Mouse (Mus musculus) heart, embryonic 11.5 days (tissue): Measurements from ENCODE around the gene Kcnq1. TPM values are rescaled to one million over a fixed set of nuclear protein-coding genes. Genes with fewer than 3 reads are reported as not detected.

ENCODE experiments used
- ATAC-seq: fragments of 200-750 bp; cut with Nextera tagmentation; replicated peaks from 2 replicates; pipeline ENCODE4 v1.8.0; 2017; ENCODE audit warnings: moderate library complexity; ENCODE audit not compliant: insufficient number of reproducible peaks, low FRiP score, low TSS enrichment
- H3K27ac ChIP-seq: fragments of 300-500 bp; sonication (generic); 2 replicates; pipeline ENCODE4 v1.5.1; 2014; ENCODE audit warnings: mild to moderate bottlenecking, low read depth, low read length
- H3K27me3 ChIP-seq: fragments of 300-500 bp; sonication (generic); 2 replicates; pipeline ENCODE4 v1.6.1; 2014; ENCODE audit warnings: mild to moderate bottlenecking, low read length, mixed read lengths; ENCODE audit not compliant: control insufficient read depth, insufficient read depth
- H3K36me3 ChIP-seq: fragments of 300-500 bp; sonication (generic); 2 replicates; pipeline ENCODE4 v1.6.1; 2014; ENCODE audit warnings: mild to moderate bottlenecking, low read length, moderate library complexity, mixed read lengths; ENCODE audit not compliant: control insufficient read depth, insufficient read depth
- H3K4me1 ChIP-seq: fragments of 300-500 bp; sonication (generic); 2 replicates; pipeline ENCODE4 v1.6.1; 2014; ENCODE audit warnings: low read length; ENCODE audit not compliant: control insufficient read depth, insufficient read depth
- H3K4me2 ChIP-seq: fragments of 300-500 bp; sonication (generic); 2 replicates; pipeline ENCODE4 v1.6.1; 2014; ENCODE audit warnings: mild to moderate bottlenecking, moderate library complexity
- H3K4me3 ChIP-seq: fragments of 300-500 bp; sonication (generic); 2 replicates; pipeline ENCODE4 v1.5.1; 2014; ENCODE audit warnings: low read depth, low read length
- H3K9ac ChIP-seq: fragments of 300-500 bp; sonication (generic); 2 replicates; pipeline ENCODE4 v1.6.1; 2014; ENCODE audit warnings: mild to moderate bottlenecking, low read depth, low read length, moderate library complexity
- H3K9me3 ChIP-seq: fragments of 300-500 bp; sonication (generic); replicated peaks from 2 replicates; pipeline ENCODE4 v1.6.1; 2016; ENCODE audit warnings: low read length; ENCODE audit not compliant: control insufficient read depth
- WGBS: fragments of 180-500 bp; shearing (Covaris S2); extraction: QIAGEN DNeasy Blood & Tissue Kit; methylation state at CpG from one replicate; pipeline ENCODE4 v1.1.7; 2014; ENCODE audit not compliant: insufficient replicate concordance; 5-methylcytosine and 5-hydroxymethylcytosine counted together
- polyA plus RNA-seq: library from polyadenylated mRNA; unstranded; fragments of >200 nt; fragmentation: Nextera tagmentation; extraction: Ambion mirVana; gene quantifications from 2 replicates; pipeline ENCODE4 v1.2.1, GENCODE M21; 2014

Gene Kcnq1
- polyA plus RNA-seq, 1 experiment from 2014 or later: 9.2 TPM

- no peak overlapping the region for H3K27ac ChIP-seq
- 0 out of 2 replicates have a peak overlapping the region, but pooled peaks have one; percentile 1 for H3K9ac ChIP-seq
- no peaks in the 10 kb centered on the region for H3K9me3 ChIP-seq
- H3K4me3 ChIP-seq: no peak overlapping the region
- H3K4me2 ChIP-seq: no peak overlapping the region
- no peak for ATAC-seq
- peaks cover 4% of the 10 kb centered on the region for H3K4me1 ChIP-seq
- peaks cover 3% of the 10 kb centered on the region; the same call in 1 of the 2 replicates for H3K27me3 ChIP-seq
- 52% methylated on average over 5 of the region's 5 CpGs for WGBS
- H3K36me3 ChIP-seq: no peaks in the 10 kb centered on the region
These were observed 30.8 kb upstream of the Kcnq1 start for GRCm38 (mm10) chr7:143075394-143075793.

- no peaks in the 10 kb centered on the region for H3K4me1 ChIP-seq
- no peaks in the 10 kb centered on the region for H3K9me3 ChIP-seq
- no peak overlapping the region for H3K9ac ChIP-seq
- H3K36me3 ChIP-seq: no peaks in the 10 kb centered on the region
- H3K27me3 ChIP-seq: peaks cover 2% of the 10 kb centered on the region; the same call in 1 of the 2 replicates
- H3K27ac ChIP-seq: no peak overlapping the region
- no peak overlapping the region for H3K4me2 ChIP-seq
- ATAC-seq: no peak
- 71% methylated on average over 2 of the region's 2 CpGs for WGBS
- no peak overlapping the region for H3K4me3 ChIP-seq
These were observed 28.8 kb upstream of the Kcnq1 start for GRCm38 (mm10) chr7:143077351-143077750.

DNA sequence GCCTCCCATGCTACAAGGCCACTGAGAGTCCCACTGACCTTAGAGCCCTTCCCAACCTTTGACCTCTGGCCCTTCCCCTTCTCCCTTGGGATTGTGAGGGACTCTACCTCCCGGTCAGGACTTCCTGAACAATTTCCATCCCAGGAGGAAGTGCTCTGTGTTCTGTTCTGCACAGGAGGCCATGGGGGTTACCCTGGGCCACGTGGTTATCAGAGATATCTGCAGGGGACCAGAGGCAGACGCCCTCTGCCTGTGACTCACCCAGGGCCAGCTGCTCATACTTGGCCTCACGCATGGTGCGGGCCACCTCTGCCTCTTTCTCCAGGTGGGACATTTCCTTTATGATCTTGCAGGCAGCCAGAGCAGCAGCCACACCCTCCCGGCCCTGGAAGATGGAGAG lies 24.1 kb upstream of the Kcnq1 start:
- H3K4me1 ChIP-seq: peaks cover 7% of the 10 kb centered on the region
- H3K9me3 ChIP-seq: no peaks in the 10 kb centered on the region
- H3K27ac ChIP-seq: no peak overlapping the region
- no peak for ATAC-seq
- H3K9ac ChIP-seq: no peak overlapping the region
- peaks cover 8% of the 10 kb centered on the region for H3K27me3 ChIP-seq
- H3K4me3 ChIP-seq: no peak overlapping the region
- H3K36me3 ChIP-seq: no peaks in the 10 kb centered on the region
- 60% methylated on average over 6 of the region's 6 CpGs for WGBS
- no peak overlapping the region for H3K4me2 ChIP-seq

DNA sequence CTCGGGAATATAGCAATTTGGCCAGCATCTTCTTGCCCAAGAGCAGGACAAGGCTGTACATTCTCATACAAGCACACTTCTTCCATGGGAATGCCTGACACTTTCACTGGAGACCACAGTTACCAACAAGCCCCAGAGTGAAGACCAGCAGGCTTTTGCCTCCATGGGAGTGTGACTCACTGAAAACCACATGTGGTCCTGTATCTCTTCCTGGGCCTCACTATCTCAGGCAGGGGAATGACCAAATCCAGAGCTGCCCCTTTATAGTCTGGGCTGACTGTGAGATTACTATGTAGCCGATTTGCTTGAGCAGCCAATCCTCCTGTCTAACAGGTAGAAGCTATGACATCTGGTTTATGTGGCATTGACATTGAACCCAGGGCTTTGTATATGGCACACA lies 22.5 kb upstream of the Kcnq1 start:
- Histone ChIP-seq H3K4me1 (peaks cover 9% of the 10 kb centered on the region), H3K27ac (no peak overlapping the region), H3K9ac (no peak overlapping the region), H3K4me3 (no peak overlapping the region), H3K27me3 (peaks cover 8% of the 10 kb centered on the region), H3K4me2 (no peak overlapping the region), H3K36me3 (no peaks in the 10 kb centered on the region), H3K9me3 (no peaks in the 10 kb centered on the region)
- 73% methylated on average over 2 of the region's 2 CpGs for WGBS
- ATAC-seq: no peak

DNA sequence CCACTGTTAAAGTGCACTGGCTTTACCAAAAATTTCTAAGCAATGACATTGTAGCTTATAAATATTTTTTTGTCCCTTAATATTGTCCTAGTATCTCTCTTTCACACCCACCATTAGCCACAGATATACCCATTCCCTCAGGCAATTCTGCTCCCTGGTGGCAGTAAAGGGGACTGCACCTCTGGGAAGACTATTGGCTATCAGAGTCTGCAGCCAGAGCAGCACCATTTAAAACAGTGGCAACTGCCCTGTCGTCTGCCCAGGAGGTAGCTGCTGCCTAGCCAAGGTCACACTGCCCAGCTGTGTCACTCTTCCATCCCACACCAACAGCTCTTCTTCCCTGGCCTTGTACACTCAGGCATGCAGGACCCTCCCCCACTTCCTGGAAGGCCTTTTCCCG lies 19.8 kb upstream of the Kcnq1 start:
- 0 out of 2 replicates have a peak overlapping the region, but pooled peaks have one; percentile 11 for H3K4me2 ChIP-seq
- no peaks in the 10 kb centered on the region for H3K36me3 ChIP-seq
- peaks cover 11% of the 10 kb centered on the region for H3K27me3 ChIP-seq
- no peak overlapping the region for H3K4me3 ChIP-seq
- peak overlapping the region; percentile 46; the same call in 1 of the 2 replicates for H3K27ac ChIP-seq
- ATAC-seq: no peak
- H3K4me1 ChIP-seq: peaks cover 9% of the 10 kb centered on the region
- H3K9me3 ChIP-seq: no peaks in the 10 kb centered on the region
- WGBS: 47% methylated on average over 2 of the region's 2 CpGs
- H3K9ac ChIP-seq: no peak overlapping the region

- Histone ChIP-seq H3K27me3 (peaks cover 11% of the 10 kb centered on the region), H3K9ac (no peak overlapping the region), H3K36me3 (no peaks in the 10 kb centered on the region), H3K27ac (peak overlapping the region; percentile 46; the same call in 1 of the 2 replicates), H3K9me3 (no peaks in the 10 kb centered on the region), H3K4me3 (no peak overlapping the region), H3K4me2 (0 out of 2 replicates have a peak overlapping the region, but pooled peaks have one; percentile 11), H3K4me1 (peaks cover 9% of the 10 kb centered on the region)
- ATAC-seq: peak; percentile 40
- 49% methylated on average over 4 of the region's 4 CpGs for WGBS
These were observed 19.0 kb upstream of the Kcnq1 start for GRCm38 (mm10) chr7:143087070-143087579.

DNA sequence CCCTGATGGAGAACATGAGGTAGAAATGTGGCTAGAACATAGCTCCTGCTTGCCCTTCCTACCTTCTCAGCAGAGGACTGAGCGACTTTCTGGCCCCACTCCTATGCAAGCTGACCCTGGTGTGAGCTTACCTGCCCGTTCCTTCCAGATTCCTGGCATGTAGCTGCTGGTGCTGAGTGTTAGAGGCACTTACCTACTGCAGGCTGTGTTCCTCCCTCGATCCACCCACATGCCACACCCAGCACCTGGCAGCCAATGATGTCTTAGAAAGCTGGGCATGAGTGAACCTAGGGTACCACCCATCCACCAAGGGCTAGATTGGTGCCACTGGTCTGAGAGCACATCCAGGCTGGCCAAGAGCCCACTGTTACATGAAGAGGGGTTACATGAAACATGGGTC lies 12.3 kb upstream of the Kcnq1 start:
- Histone ChIP-seq H3K9ac (no peak overlapping the region), H3K4me2 (no peak overlapping the region), H3K4me3 (no peak overlapping the region), H3K36me3 (no peaks in the 10 kb centered on the region), H3K27ac (no peak overlapping the region), H3K4me1 (no peaks in the 10 kb centered on the region), H3K9me3 (no peaks in the 10 kb centered on the region), H3K27me3 (peaks cover 3% of the 10 kb centered on the region; the same call in 1 of the 2 replicates)
- ATAC-seq: no peak
- 67% methylated on average over 3 of the region's 3 CpGs for WGBS

DNA sequence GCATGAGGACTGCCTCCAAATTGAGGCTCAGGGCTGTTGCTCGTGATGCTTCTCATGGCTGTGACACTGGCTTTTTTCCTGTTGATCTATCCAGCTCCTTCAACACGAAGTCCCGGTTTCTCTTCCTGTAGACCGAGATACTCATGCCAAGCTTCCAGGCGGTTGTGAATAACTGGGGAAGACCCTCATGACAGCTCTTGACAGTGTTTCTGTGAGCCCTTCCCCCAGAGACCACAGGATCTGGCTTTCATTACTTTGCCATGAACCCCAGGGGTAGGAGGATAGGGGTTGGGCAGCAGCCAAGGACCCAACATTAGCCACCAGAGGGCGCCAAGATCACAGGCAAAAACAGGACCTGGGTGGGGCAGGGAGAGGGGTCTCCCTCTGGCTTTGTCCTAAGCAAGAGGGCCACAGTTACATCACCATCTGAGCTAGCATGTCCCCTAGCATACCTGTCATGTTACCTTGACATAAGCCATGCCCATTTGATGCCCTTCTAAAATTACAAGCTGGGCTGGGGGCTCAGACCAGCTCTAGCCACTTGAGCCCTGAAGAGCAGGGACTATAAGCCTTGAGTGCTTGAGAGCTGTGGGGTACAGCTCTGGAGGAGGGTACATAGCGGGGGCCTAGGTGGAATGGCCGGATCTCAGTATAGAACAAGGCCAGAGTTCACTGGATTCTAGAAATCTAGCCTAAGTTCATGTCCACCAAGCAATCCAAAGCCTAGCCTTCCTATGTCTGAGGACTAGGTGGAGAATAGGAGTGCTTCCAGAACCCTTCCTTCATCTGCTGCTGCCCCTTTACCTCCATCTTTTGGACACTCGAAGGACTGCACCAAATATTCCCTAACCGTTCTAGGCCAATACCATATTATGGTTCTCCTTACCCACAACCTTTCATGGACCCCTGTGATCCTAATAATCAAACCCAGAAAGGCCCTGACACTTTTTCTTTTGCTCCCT lies 11.3 kb upstream of the Kcnq1 start, which contains the start of gene Trpm5:
Gene Trpm5, minus strand, starts transcription at position 51 of the 962 bp plus-strand sequence.
- no peak within 1 kb of the TSS for H3K4me3 ChIP-seq
- no peaks in the 10 kb centered on the region; the same call in 1 of the 2 replicates for H3K27me3 ChIP-seq
- H3K4me1 ChIP-seq: no peaks in the 10 kb centered on the region
- 35% methylated on average over 10 of the region's 10 CpGs for WGBS
- 0 out of 2 replicates have a peak, but pooled peaks have one; percentile 32 for ATAC-seq
- no peak within 1 kb of the TSS for H3K4me2 ChIP-seq
- H3K9me3 ChIP-seq: no peaks in the 10 kb centered on the region
- no peaks in the 10 kb centered on the region for H3K36me3 ChIP-seq
- no peak within 1 kb of the TSS for H3K9ac ChIP-seq
- no peak within 1 kb of the TSS for H3K27ac ChIP-seq
